19 mouse cellular contexts compared by ENCODE assay signal in the genomic region with DNA sequence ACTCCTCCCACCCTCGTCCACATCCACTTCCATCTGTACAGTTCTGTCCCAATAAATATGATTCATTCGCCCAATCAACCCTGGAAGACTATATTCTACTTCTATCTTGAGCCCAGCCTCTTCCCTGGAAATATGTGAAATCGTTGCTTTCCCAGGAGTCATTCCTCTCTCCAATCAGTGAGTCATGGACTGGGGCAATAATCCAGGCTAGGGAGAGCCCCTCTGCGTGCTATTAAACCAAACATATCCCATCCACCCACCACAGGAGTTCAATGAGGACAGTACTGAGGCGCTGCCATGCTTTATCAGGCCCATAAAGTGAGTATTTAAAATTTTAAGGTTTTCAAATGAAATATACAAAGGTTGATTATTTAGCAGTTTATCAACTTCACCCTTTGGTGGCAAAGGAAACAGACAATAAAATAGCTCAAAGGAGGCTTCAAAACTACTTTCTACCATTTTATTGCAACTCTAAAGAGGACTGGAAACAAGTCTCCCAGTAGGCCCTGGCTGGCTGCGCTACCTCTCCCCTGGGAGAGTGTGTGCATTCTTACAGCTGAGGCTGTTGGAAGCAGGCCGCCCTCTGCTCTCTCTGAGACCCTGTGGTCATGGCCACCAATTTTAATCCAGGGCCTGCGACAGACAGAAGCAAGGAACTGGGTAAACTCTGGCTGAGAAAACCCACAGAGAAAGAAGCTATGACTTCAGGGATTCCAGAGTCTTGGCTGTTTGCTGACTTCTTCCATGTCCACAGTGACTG.
DNase-seq lines count a peak whose midpoint lies in the region; ATAC-seq lines count a peak whose summit lies in the region.
"Had no signal": no experiment of that assay in that cellular context is flagged by ENCODE, and none has a peak within 500 bp of the region (broad histone marks: within the 10 kb centered on the region; RNA-seq: fewer than 3 reads in every experiment).

No protein-coding gene starts in this region.

- intact Hi-C loops in gastrocnemius, postnatal 36 days (cut with DNase I): no loop called here

- 0 out of 2 replicates have a peak overlapping the region, but pooled peaks have one; percentile 14 for H3K27ac ChIP-seq in kidney, embryonic 16.5 days (ENCODE audit: low read length)
- H3K27ac ChIP-seq in limb, embryonic 11.5 days (replicated peaks; ENCODE audit: low read depth, low read length): no peak overlapping the region
- H3K27ac ChIP-seq: embryonic facial prominence, embryonic 10.5 days; heart, embryonic 13.5 days; hindbrain, embryonic 14.5 days; macrophage had no signal

- H3K4me1 ChIP-seq in kidney, embryonic 16.5 days (ENCODE audit: insufficient read depth, low read length): no peaks in the 10 kb centered on the region
- no peaks in the 10 kb centered on the region; the same call in 1 of the 2 replicates for H3K4me1 ChIP-seq in limb, embryonic 11.5 days (ENCODE audit: control insufficient read depth, insufficient read depth, low read length)
- H3K4me1 ChIP-seq: embryonic facial prominence, embryonic 10.5 days; heart, embryonic 13.5 days had no signal

- H3K9me3 ChIP-seq in kidney, embryonic 16.5 days (ENCODE audit: low read length): no peaks in the 10 kb centered on the region
- no peaks in the 10 kb centered on the region for H3K9me3 ChIP-seq in limb, embryonic 11.5 days (ENCODE audit: control insufficient read depth, low read length)
- H3K9me3 ChIP-seq: embryonic facial prominence, embryonic 10.5 days; heart, embryonic 13.5 days had no signal

- 65% methylated on average over 8 of the region's 8 CpGs for WGBS in kidney, embryonic 16.5 days
- 72% methylated on average over 8 of the region's 8 CpGs for WGBS in limb, embryonic 11.5 days

- H3K27me3 ChIP-seq in kidney, embryonic 16.5 days (ENCODE audit: insufficient read depth, low read length): no peaks in the 10 kb centered on the region
- no peaks in the 10 kb centered on the region for H3K27me3 ChIP-seq in limb, embryonic 11.5 days (ENCODE audit: control insufficient read depth, insufficient read depth, low read length)
- H3K27me3 ChIP-seq: heart, embryonic 13.5 days had no signal

- ATAC-seq in kidney, embryonic 16.5 days (ENCODE audit: low FRiP score, low TSS enrichment): no peak
- no peak for ATAC-seq in limb, embryonic 11.5 days (ENCODE audit: insufficient number of reproducible peaks, low FRiP score, low TSS enrichment, low read depth)
- ATAC-seq: forebrain, postnatal 0 days had no signal

- no peak overlapping the region for H3K4me2 ChIP-seq in kidney, embryonic 16.5 days (replicated peaks; ENCODE audit: low read depth, low read length)
- H3K4me2 ChIP-seq in limb, embryonic 11.5 days (ENCODE audit: low read depth, severe bottlenecking): no peak overlapping the region
- H3K4me2 ChIP-seq: heart, embryonic 13.5 days; hindbrain, embryonic 14.5 days had no signal

- DNase-seq in gastrocnemius, adult 18-20 months (ENCODE audit: low spot score): peak; percentile 2
- no peak for DNase-seq in gastrocnemius, postnatal 36 days
- DNase-seq in kidney, postnatal 25 days: no peak
- DNase-seq in gastrocnemius, postnatal 10 days: peak; percentile 10
- DNase-seq in limb, embryonic 11.5 days (ENCODE audit: low spot score): peak; percentile 20
- DNase-seq in yolk sac, embryonic 10.5 days (ENCODE audit: low spot score): no peak
- DNase-seq: cerebellum, postnatal 10 days; forebrain, postnatal 0 days; kidney, adult 18-20 months; lung, adult 2 months; midbrain, embryonic 14.5 days; right cerebral cortex, adult 18-20 months; thymus, postnatal 14 days had no signal

- H3K36me3 ChIP-seq in kidney, embryonic 16.5 days (ENCODE audit: insufficient read depth, low read length): no peaks in the 10 kb centered on the region
- no peaks in the 10 kb centered on the region for H3K36me3 ChIP-seq in limb, embryonic 11.5 days (ENCODE audit: control insufficient read depth, insufficient read depth, low read length)
- H3K36me3 ChIP-seq: embryonic facial prominence, embryonic 10.5 days; heart, embryonic 13.5 days had no signal

- no peak overlapping the region for H3K9ac ChIP-seq in kidney, embryonic 16.5 days (replicated peaks; ENCODE audit: low read length)
- H3K9ac ChIP-seq in limb, embryonic 11.5 days (ENCODE audit: low read length): no peak overlapping the region
- H3K9ac ChIP-seq: forebrain, postnatal 0 days; heart, embryonic 13.5 days; hindbrain, embryonic 14.5 days had no signal

- no peak overlapping the region for H3K4me3 ChIP-seq in kidney, embryonic 16.5 days (ENCODE audit: low read length)
- H3K4me3 ChIP-seq in limb, embryonic 11.5 days (ENCODE audit: low read depth, low read length): no peak overlapping the region
- H3K4me3 ChIP-seq: embryonic facial prominence, embryonic 10.5 days; erythroblast, embryonic 14.5 days; heart, embryonic 13.5 days had no signal

Comparison
In these comparisons a context has a peak if more than half of its experiments do, and no peak if none do; other contexts are left out.
1. DNase-seq: peak in gastrocnemius, adult 18-20 months (single experiment), gastrocnemius, postnatal 10 days (single experiment) and limb, embryonic 11.5 days (single experiment); none in gastrocnemius, postnatal 36 days (0 of 2), kidney, postnatal 25 days (0 of 2) and yolk sac, embryonic 10.5 days (single experiment).